Mouse (Mus musculus): Measurements from ENCODE around the gene Zfp641. TPM values are rescaled to one million over a fixed set of nuclear protein-coding genes. Genes with fewer than 3 reads are reported as not detected.

Gene Zfp641
- polyA plus RNA-seq, 1 experiment from 2014 or later, result 0.06 TPM

- TF ChIP-seq CTCF (IDR thresholded peaks at IDR 0.05; ENCODE audit: low read depth), result no peak
- TF ChIP-seq EP300 (IDR thresholded peaks at IDR 0.05; ENCODE audit: low read depth), result no peak
- H3K36me3 ChIP-seq (replicated peaks; ENCODE audit: insufficient read depth, low read length), result no peaks in the 10 kb centered on the region
- H3K4me3 ChIP-seq (ENCODE audit: low read depth, low read length), result no peak overlapping the region
- H3K27me3 ChIP-seq (ENCODE audit: insufficient read depth, low read length), result no peaks in the 10 kb centered on the region
- H3K9ac ChIP-seq (replicated peaks), result no peak overlapping the region
- H3K4me1 ChIP-seq (ENCODE audit: insufficient read depth), result peaks cover 3% of the 10 kb centered on the region; the same call in 1 of the 2 replicates
- no peak overlapping the region for H3K27ac ChIP-seq (ENCODE audit: low read depth)
- no peak for DNase-seq
- ATAC-seq, result no peak
- no peaks in the 10 kb centered on the region for H3K9me3 ChIP-seq (ENCODE audit: low read length)
- 68% methylated on average over 7 of the region's 7 CpGs for WGBS (ENCODE audit: insufficient replicate concordance)
- no peak overlapping the region for H3K4me2 ChIP-seq (ENCODE audit: low read depth, low read length)
Measured at GRCm38 (mm10) chr15:98286418-98286817, 9.5 kb downstream of the Zfp641 start.

- no peak for DNase-seq
- WGBS (ENCODE audit: insufficient replicate concordance), result 72% methylated on average over 7 of the region's 7 CpGs
- no peaks in the 10 kb centered on the region for H3K9me3 ChIP-seq (ENCODE audit: low read length)
- no peaks in the 10 kb centered on the region for H3K27me3 ChIP-seq (ENCODE audit: insufficient read depth, low read length)
- H3K4me3 ChIP-seq (ENCODE audit: low read depth, low read length), result no peak overlapping the region
- no peaks in the 10 kb centered on the region for H3K36me3 ChIP-seq (replicated peaks; ENCODE audit: insufficient read depth, low read length)
- H3K9ac ChIP-seq (replicated peaks), result no peak overlapping the region
- H3K4me2 ChIP-seq (ENCODE audit: low read depth, low read length), result no peak overlapping the region
- TF ChIP-seq CTCF (IDR thresholded peaks at IDR 0.05; ENCODE audit: low read depth), result no peak
- TF ChIP-seq EP300 (IDR thresholded peaks at IDR 0.05; ENCODE audit: low read depth), result no peak
- H3K27ac ChIP-seq (ENCODE audit: low read depth), result no peak overlapping the region
- ATAC-seq, result no peak
- H3K4me1 ChIP-seq (ENCODE audit: insufficient read depth), result no peaks in the 10 kb centered on the region
Measured at GRCm38 (mm10) chr15:98257776-98258175, 38.2 kb downstream of the Zfp641 start.

GRCm38 (mm10) chr15:98257193-98257592, 38.8 kb downstream of the Zfp641 start, which contains the start of gene H1fnt:
H1fnt (minus strand) TSS chr15:98257293.
- H3K27me3 ChIP-seq (ENCODE audit: insufficient read depth, low read length), result no peaks in the 10 kb centered on the region
- 86% methylated on average over 8 of the region's 8 CpGs for WGBS (ENCODE audit: insufficient replicate concordance)
- no peaks in the 10 kb centered on the region for H3K4me1 ChIP-seq (ENCODE audit: insufficient read depth)
- no peak within 1 kb of the TSS for H3K4me2 ChIP-seq (ENCODE audit: low read depth, low read length)
- no peaks in the 10 kb centered on the region for H3K36me3 ChIP-seq (replicated peaks; ENCODE audit: insufficient read depth, low read length)
- no peak within 1 kb of the TSS for H3K27ac ChIP-seq (ENCODE audit: low read depth)
- no peaks in the 10 kb centered on the region for H3K9me3 ChIP-seq (ENCODE audit: low read length)
- TF ChIP-seq EP300 (IDR thresholded peaks at IDR 0.05; ENCODE audit: low read depth) (no peak), CTCF (IDR thresholded peaks at IDR 0.05; ENCODE audit: low read depth) (no peak)
- no peak for DNase-seq
- H3K4me3 ChIP-seq (ENCODE audit: low read depth, low read length), result no peak within 1 kb of the TSS
- H3K9ac ChIP-seq (replicated peaks), result no peak within 1 kb of the TSS
- no peak for ATAC-seq

GRCm38 (mm10) chr15:98256271-98256670, 39.7 kb downstream of the Zfp641 start:
- H3K9ac ChIP-seq (replicated peaks), result no peak overlapping the region
- ATAC-seq (no peak), DNase-seq (no peak)
- no peaks in the 10 kb centered on the region for H3K4me1 ChIP-seq (ENCODE audit: insufficient read depth)
- no peaks in the 10 kb centered on the region for H3K9me3 ChIP-seq (ENCODE audit: low read length)
- H3K4me3 ChIP-seq (ENCODE audit: low read depth, low read length), result no peak overlapping the region
- no peak overlapping the region for H3K27ac ChIP-seq (ENCODE audit: low read depth)
- TF ChIP-seq EP300 (IDR thresholded peaks at IDR 0.05; ENCODE audit: low read depth) (no peak), CTCF (IDR thresholded peaks at IDR 0.05; ENCODE audit: low read depth) (no peak)
- H3K36me3 ChIP-seq (replicated peaks; ENCODE audit: insufficient read depth, low read length), result no peaks in the 10 kb centered on the region
- no peak overlapping the region for H3K4me2 ChIP-seq (ENCODE audit: low read depth, low read length)
- WGBS (ENCODE audit: insufficient replicate concordance), result 87% methylated on average over 13 of the region's 13 CpGs
- no peaks in the 10 kb centered on the region for H3K27me3 ChIP-seq (ENCODE audit: insufficient read depth, low read length)

Other genes with a start within 250 kb of the Zfp641 start
- gene Pfkm, start 203.6 kb downstream of the Zfp641 start, polyA plus RNA-seq (2015; fragmentation: Nextera tagmentation; extraction: Ambion mirVana), result 9.1 and 9.2 TPM in 2 replicates
- gene Senp1, start 202.4 kb downstream of the Zfp641 start, polyA plus RNA-seq (2015; fragmentation: Nextera tagmentation; extraction: Ambion mirVana), result 4.7 and 6.7 TPM in 2 replicates
- gene Asb8, start 130.5 kb downstream of the Zfp641 start, polyA plus RNA-seq (2015; fragmentation: Nextera tagmentation; extraction: Ambion mirVana), result 23.6 and 24.1 TPM in 2 replicates
- not detected in 2 replicates for gene Ccdc184, start 129.0 kb downstream of the Zfp641 start, polyA plus RNA-seq (2015; fragmentation: Nextera tagmentation; extraction: Ambion mirVana)
- gene Olfr288, start 100.6 kb downstream of the Zfp641 start, polyA plus RNA-seq (2015; fragmentation: Nextera tagmentation; extraction: Ambion mirVana), result not detected in 2 replicates
- gene Gm44579, start 75.2 kb downstream of the Zfp641 start, polyA plus RNA-seq (2015; fragmentation: Nextera tagmentation; extraction: Ambion mirVana), result not detected in 2 replicates
- gene Olfr287, start 75.1 kb downstream of the Zfp641 start, polyA plus RNA-seq (2015; fragmentation: Nextera tagmentation; extraction: Ambion mirVana), result not detected in 2 replicates
- gene Olfr286, start 61.7 kb downstream of the Zfp641 start, polyA plus RNA-seq (2015; fragmentation: Nextera tagmentation; extraction: Ambion mirVana), result not detected in 2 replicates
- not detected in 2 replicates for gene H1fnt, start 38.9 kb downstream of the Zfp641 start, polyA plus RNA-seq (2015; fragmentation: Nextera tagmentation; extraction: Ambion mirVana)
- gene Olfr285, start 21.2 kb upstream of the Zfp641 start, polyA plus RNA-seq (2015; fragmentation: Nextera tagmentation; extraction: Ambion mirVana), result not detected in 2 replicates
- gene Olfr284, start 44.8 kb upstream of the Zfp641 start, polyA plus RNA-seq (2015; fragmentation: Nextera tagmentation; extraction: Ambion mirVana), result not detected in 2 replicates
- not detected in 2 replicates for gene Olfr283, start 84.8 kb upstream of the Zfp641 start, polyA plus RNA-seq (2015; fragmentation: Nextera tagmentation; extraction: Ambion mirVana)
- not detected in 2 replicates for gene Olfr282, start 135.1 kb upstream of the Zfp641 start, polyA plus RNA-seq (2015; fragmentation: Nextera tagmentation; extraction: Ambion mirVana)
- gene Olfr281, start 156.4 kb upstream of the Zfp641 start, polyA plus RNA-seq (2015; fragmentation: Nextera tagmentation; extraction: Ambion mirVana), result not detected in 2 replicates
- not detected in 2 replicates for gene OR5BS1P, start 173.7 kb upstream of the Zfp641 start, polyA plus RNA-seq (2015; fragmentation: Nextera tagmentation; extraction: Ambion mirVana)
- not detected in 2 replicates for gene Lalba, start 186.6 kb upstream of the Zfp641 start, polyA plus RNA-seq (2015; fragmentation: Nextera tagmentation; extraction: Ambion mirVana)
- gene Olfr279, start 196.2 kb upstream of the Zfp641 start, polyA plus RNA-seq (2015; fragmentation: Nextera tagmentation; extraction: Ambion mirVana), result not detected in 2 replicates
- gene Kansl2, start 238.1 kb upstream of the Zfp641 start, polyA plus RNA-seq (2015; fragmentation: Nextera tagmentation; extraction: Ambion mirVana), result 26.6 and 28.2 TPM in 2 replicates

All from liver, postnatal 0 days (tissue).